In the genomic region with DNA sequence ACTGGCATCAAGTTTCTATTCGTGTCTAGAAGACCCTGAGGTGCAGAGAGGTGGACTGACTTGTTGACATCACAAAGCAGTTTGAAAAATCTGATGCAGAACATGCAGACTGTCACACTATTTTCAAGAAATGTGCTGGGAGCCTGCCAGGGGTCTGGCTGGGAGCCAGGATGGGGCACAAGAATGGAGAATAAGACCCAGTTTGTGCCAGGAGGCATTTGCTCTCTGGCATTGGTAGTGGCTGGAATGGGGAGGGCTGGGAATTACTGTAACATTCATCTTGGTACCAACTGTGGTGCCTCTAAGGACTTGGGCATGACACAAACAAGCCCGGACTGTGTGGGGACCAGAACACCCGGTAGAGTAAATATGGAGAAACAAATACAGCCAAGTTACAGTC, we compare ENCODE assay signal across 8 mouse cellular contexts.
DNase-seq lines count a peak whose midpoint lies in the region; ATAC-seq and TF ChIP-seq lines count a peak whose summit lies in the region.

No protein-coding gene starts in this region.

- no peak for TF ChIP-seq POLR2A in cortical plate, adult 2 months (IDR thresholded peaks at IDR 0.05; ENCODE audit: extremely low read depth, insufficient read depth, low read length)

- no peak overlapping the region for H3K27ac ChIP-seq in forebrain, embryonic 13.5 days
- H3K27ac ChIP-seq in forebrain, embryonic 12.5 days: no peak overlapping the region
- H3K27ac ChIP-seq in cortical plate, adult 2 months (ENCODE audit: insufficient read depth, low read length): peak overlapping the region; percentile 25; the same call in 1 of the 2 replicates
- H3K27ac ChIP-seq in intestine, embryonic 16.5 days (ENCODE audit: low read length): no peak overlapping the region

- DNase-seq in layer of hippocampus, adult 11-12 months (ENCODE audit: low spot score): peak; percentile 62
- DNase-seq in layer of hippocampus, adult 9-10 months (ENCODE audit: low spot score): no peak
- peak; percentile 6 for DNase-seq in ovary, postnatal 14 days (ENCODE audit: low spot score)

- ATAC-seq in forebrain, embryonic 13.5 days: peak; percentile 83
- ATAC-seq in forebrain, embryonic 12.5 days (ENCODE audit: low FRiP score): no peak
- ATAC-seq in intestine, embryonic 16.5 days: no peak
- no peak for ATAC-seq in megakaryocyte-erythroid progenitor cell, adult 5-6 weeks (replicated peaks; ENCODE audit: low FRiP score, low TSS enrichment, poor library complexity, severe bottlenecking)

- no peak overlapping the region for H3K4me2 ChIP-seq in forebrain, embryonic 13.5 days
- H3K4me2 ChIP-seq in forebrain, embryonic 12.5 days: no peak overlapping the region
- H3K4me2 ChIP-seq in intestine, embryonic 16.5 days (ENCODE audit: low read depth, low read length): no peak overlapping the region

- WGBS in forebrain, embryonic 13.5 days: 49% methylated on average over 3 of the region's 3 CpGs
- 80% methylated on average over 3 of the region's 3 CpGs for WGBS in forebrain, embryonic 12.5 days
- 69% methylated on average over 3 of the region's 3 CpGs for WGBS in intestine, embryonic 16.5 days

- no peak overlapping the region for H3K4me3 ChIP-seq in forebrain, embryonic 13.5 days
- H3K4me3 ChIP-seq in forebrain, embryonic 12.5 days (replicated peaks): no peak overlapping the region
- H3K4me3 ChIP-seq in cortical plate, adult 2 months (ENCODE audit: insufficient read depth, low read length): no peak overlapping the region
- no peak overlapping the region for H3K4me3 ChIP-seq in intestine, embryonic 16.5 days (ENCODE audit: low read length)

- no peak overlapping the region for H3K9ac ChIP-seq in forebrain, embryonic 13.5 days
- no peak overlapping the region for H3K9ac ChIP-seq in forebrain, embryonic 12.5 days
- no peak overlapping the region for H3K9ac ChIP-seq in intestine, embryonic 16.5 days (ENCODE audit: low read depth, low read length)

- H3K9me3 ChIP-seq in forebrain, embryonic 13.5 days (replicated peaks): no peaks in the 10 kb centered on the region
- no peaks in the 10 kb centered on the region for H3K9me3 ChIP-seq in forebrain, embryonic 12.5 days
- H3K9me3 ChIP-seq in intestine, embryonic 16.5 days (ENCODE audit: control insufficient read depth, low read length): no peaks in the 10 kb centered on the region

- H3K27me3 ChIP-seq in forebrain, embryonic 13.5 days: no peaks in the 10 kb centered on the region
- H3K27me3 ChIP-seq in forebrain, embryonic 12.5 days: no peaks in the 10 kb centered on the region
- no peaks in the 10 kb centered on the region for H3K27me3 ChIP-seq in intestine, embryonic 16.5 days (replicated peaks; ENCODE audit: control insufficient read depth, insufficient read depth, low read length)

- peaks cover 19% of the 10 kb centered on the region for H3K4me1 ChIP-seq in forebrain, embryonic 13.5 days
- H3K4me1 ChIP-seq in forebrain, embryonic 12.5 days: peaks cover 6% of the 10 kb centered on the region; the same call in 1 of the 2 replicates
- peaks cover 6% of the 10 kb centered on the region for H3K4me1 ChIP-seq in cortical plate, adult 2 months (ENCODE audit: control insufficient read depth, insufficient read depth, low read length)
- no peaks in the 10 kb centered on the region for H3K4me1 ChIP-seq in intestine, embryonic 16.5 days (ENCODE audit: control insufficient read depth, insufficient read depth, low read length)

- no peaks in the 10 kb centered on the region for H3K36me3 ChIP-seq in forebrain, embryonic 13.5 days (ENCODE audit: poor library complexity, severe bottlenecking)
- no peaks in the 10 kb centered on the region for H3K36me3 ChIP-seq in forebrain, embryonic 12.5 days (replicated peaks)
- no peaks in the 10 kb centered on the region for H3K36me3 ChIP-seq in intestine, embryonic 16.5 days (ENCODE audit: control insufficient read depth, insufficient read depth, low read length)

- no peak for TF ChIP-seq CTCF in cortical plate, adult 2 months (IDR thresholded peaks at IDR 0.05; ENCODE audit: extremely low read depth, insufficient read depth, low read length)
